Mouse (Mus musculus) retina, adult 2 months (tissue): ENCODE measurements around the gene AA792892.
"Not testable (repeated sequence)": the region's sequence is repeated elsewhere in the genome, so short reads cannot be mapped to it uniquely, and the experiment has no call there.

ENCODE experiments used
- DNase-seq: peaks from one replicate; pipeline ENCODE4 v3.0.0-alpha.2; 2012; ENCODE audit warnings: low read depth, low spot score

AA792892 gene

DNA sequence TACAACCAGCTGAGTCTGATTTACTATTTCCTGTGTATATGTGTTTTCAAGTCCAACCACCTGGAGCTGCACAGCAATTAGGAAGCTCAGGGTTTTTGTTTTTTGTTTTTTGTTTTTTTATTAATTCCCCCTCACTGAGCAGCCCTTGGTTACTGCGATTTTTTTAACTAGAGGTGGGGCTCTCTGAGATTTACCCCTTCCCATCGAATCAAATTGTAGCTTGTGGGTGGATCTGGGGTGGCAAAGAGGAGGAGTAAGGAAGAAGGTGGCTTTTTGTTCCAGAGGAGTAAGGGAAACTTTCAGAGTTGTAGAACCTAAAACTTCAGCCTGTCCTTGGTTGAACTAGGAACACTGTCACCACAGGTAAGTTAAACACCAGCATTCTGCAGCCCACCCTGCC is at the start of gene AA792892:
Gene AA792892, plus strand, starts transcription at position 301 of the 400 bp plus-strand sequence.
- not testable (repeated sequence) for DNase-seq

DNA sequence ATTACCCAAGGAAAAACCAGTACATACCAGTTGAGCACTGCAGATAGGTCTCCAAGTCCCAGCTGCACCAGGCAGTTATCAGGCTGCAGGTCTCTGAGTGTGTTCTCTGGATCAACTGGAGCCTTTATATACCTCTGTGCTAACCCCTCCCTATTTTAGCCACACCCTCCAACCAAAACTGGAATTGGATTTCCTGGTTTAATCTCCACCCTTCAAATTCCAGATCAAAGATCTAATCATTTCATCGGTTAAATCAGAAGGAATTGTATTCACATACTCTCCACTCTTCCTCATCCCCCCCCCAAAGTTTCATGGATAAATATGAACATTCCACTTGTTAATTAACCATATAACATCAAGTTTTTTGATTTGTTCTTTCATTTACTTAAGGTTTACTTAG is 32.9 kb upstream of the AA792892 start, which contains the start of gene A430089I19Rik:
Gene A430089I19Rik, minus strand, starts transcription at position 101 of the 400 bp plus-strand sequence.
- not testable (repeated sequence) for DNase-seq

DNA sequence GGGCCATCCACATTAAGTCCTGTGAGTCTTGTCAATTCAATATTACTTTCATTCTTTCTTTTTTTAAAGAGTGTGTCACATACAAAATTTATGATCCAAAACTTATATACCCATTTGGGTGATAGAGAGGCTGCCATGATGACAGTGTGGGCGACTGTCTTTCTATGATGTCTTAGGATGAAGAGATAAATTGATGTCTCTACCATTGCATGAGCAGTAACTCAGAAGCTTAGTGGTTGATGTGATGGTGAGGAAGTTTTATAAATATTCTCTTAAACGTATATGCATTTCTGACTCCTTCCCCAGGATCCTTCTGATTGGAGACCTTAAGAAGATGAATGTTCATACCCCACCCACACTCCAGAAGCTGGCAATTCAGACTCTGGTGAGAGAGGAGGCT is 25.4 kb upstream of the AA792892 start, which contains the start of gene Gm6502:
Gene Gm6502, plus strand, starts transcription at position 301 of the 400 bp plus-strand sequence.
- not testable (repeated sequence) for DNase-seq
